14 mouse cellular contexts compared by ENCODE assay signal in the genomic region with DNA sequence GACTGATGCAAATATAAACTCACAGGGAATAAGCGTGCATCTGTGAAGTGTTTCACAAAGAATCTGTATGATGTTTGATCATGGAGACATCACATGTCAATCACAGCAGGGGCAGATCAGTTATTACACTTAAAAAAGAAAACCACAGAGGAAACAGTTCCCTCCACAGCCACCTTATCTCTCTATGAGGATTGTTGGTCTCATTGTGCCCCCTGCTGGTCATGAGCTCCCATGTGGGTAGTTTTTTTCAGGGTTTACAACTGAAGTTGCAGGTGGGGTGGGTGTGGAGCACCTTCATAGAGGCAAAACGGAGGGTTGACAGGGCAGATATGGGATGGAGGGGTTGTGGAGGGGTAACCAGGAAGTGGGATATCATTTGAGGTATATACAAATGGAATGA.
DNase-seq lines count a peak whose midpoint lies in the region; ATAC-seq and TF ChIP-seq lines count a peak whose summit lies in the region.
"Had no signal": no experiment of that assay in that cellular context is flagged by ENCODE, and none has a peak within 500 bp of the region (broad histone marks: within the 10 kb centered on the region; RNA-seq: fewer than 3 reads in every experiment).

No protein-coding gene starts in this region.

- H3K9ac ChIP-seq in MEL (ENCODE audit: control insufficient read depth, low read depth, low read length, poor library complexity, severe bottlenecking): no peak overlapping the region
- H3K9ac ChIP-seq: embryonic facial prominence, embryonic 15.5 days; hindbrain, embryonic 15.5 days had no signal

- TF ChIP-seq CTCF in MEL (IDR thresholded peaks at IDR 0.05 in 2 of 3, conservative IDR thresholded peaks at IDR 0.05 in 1 of 3; ENCODE audit: control insufficient read depth in 1 of 3, insufficient read depth in 1 of 3, low read depth in 2 of 3, low read length in 3 of 3, poor library complexity in 1 of 3, severe bottlenecking in 1 of 3): peak in 2 of 3 experiments; percentile 5 to 6; a peak in 1 of 6 replicates

- no peak for TF ChIP-seq POLR2A in MEL (IDR thresholded peaks at IDR 0.05; ENCODE audit: control insufficient read depth in 1 of 2, insufficient read depth in 1 of 2, low read depth in 1 of 2, low read length in 2 of 2, poor library complexity in 1 of 2)

- TF ChIP-seq EP300 in MEL (IDR thresholded peaks at IDR 0.05; ENCODE audit: low read depth in 1 of 2, low read length in 2 of 2): no peak

- H3K9me3 ChIP-seq in MEL (replicated peaks; ENCODE audit: insufficient read depth, low read length): no peaks in the 10 kb centered on the region
- H3K9me3 ChIP-seq: embryonic facial prominence, embryonic 15.5 days had no signal

- H3K4me1 ChIP-seq in MEL (ENCODE audit: control insufficient read depth in 1 of 2, insufficient read depth in 2 of 2, low read length in 2 of 2): no peaks in the 10 kb centered on the region
- H3K4me1 ChIP-seq: embryonic facial prominence, embryonic 15.5 days; heart, embryonic 10.5 days; hindbrain, embryonic 15.5 days had no signal

- H3K27me3 ChIP-seq in MEL (ENCODE audit: control insufficient read depth in 1 of 2, insufficient read depth in 2 of 2, low read length in 2 of 2): no peaks in the 10 kb centered on the region
- H3K27me3 ChIP-seq: embryonic facial prominence, embryonic 15.5 days; hindbrain, embryonic 15.5 days had no signal

- no peaks in the 10 kb centered on the region for H3K79me2 ChIP-seq in MEL (ENCODE audit: control insufficient read depth, insufficient read depth, low read length, poor library complexity)

- H3K27ac ChIP-seq in MEL (ENCODE audit: control insufficient read depth, low read depth, low read length): no peak overlapping the region
- H3K27ac ChIP-seq: embryonic facial prominence, embryonic 15.5 days; heart, embryonic 10.5 days; hindbrain, embryonic 15.5 days had no signal

- peak; percentile 45 for DNase-seq in adrenal gland, postnatal 14 days
- no peak for DNase-seq in adrenal gland, adult 8-10 months
- DNase-seq in MEL (ENCODE audit: low read depth, low spot score): no peak
- DNase-seq in thymus, postnatal 10 days (ENCODE audit: low spot score in 2 of 2): peak; percentile 89 to 96
- DNase-seq in right cerebral cortex, adult 2 months (ENCODE audit: low spot score in 2 of 2): no peak
- DNase-seq in heart, adult 11 months: no peak
- DNase-seq: cerebellum, adult 2 months had no signal

- peak; percentile 97 for ATAC-seq in megakaryocyte progenitor cell, adult 5-6 weeks (replicated peaks; ENCODE audit: poor library complexity)
- ATAC-seq in frontal cortex, adult (ENCODE audit: low TSS enrichment): no peak
- ATAC-seq: forebrain, embryonic 16.5 days; midbrain, embryonic 16.5 days had no signal

- no peak; the same call in 1 of the 2 replicates for TF ChIP-seq RAD21 in MEL (IDR thresholded peaks at IDR 0.05; ENCODE audit: low read depth, low read length)

- no peaks in the 10 kb centered on the region for H3K36me3 ChIP-seq in MEL (ENCODE audit: control insufficient read depth in 1 of 2, insufficient read depth in 2 of 2, low read length in 2 of 2)
- H3K36me3 ChIP-seq: embryonic facial prominence, embryonic 15.5 days; heart, embryonic 10.5 days; hindbrain, embryonic 15.5 days had no signal

- H3K4me3 ChIP-seq in MEL (ENCODE audit: control insufficient read depth in 1 of 2, insufficient read depth in 1 of 2, low read depth in 2 of 2, low read length in 2 of 2): no peak overlapping the region
- H3K4me3 ChIP-seq: embryonic facial prominence, embryonic 15.5 days; heart, embryonic 10.5 days; hindbrain, embryonic 15.5 days had no signal

TF ChIP-seq in MEL, 35 proteins besides CTCF, POLR2A, EP300 and RAD21:
- TF ChIP-seq USF2 (IDR thresholded peaks at IDR 0.05; ENCODE audit: borderline replicate concordance in 1 of 2, insufficient read depth in 1 of 2, low read depth in 1 of 2, low read length in 2 of 2): no peak
- TF ChIP-seq E2F4 (IDR thresholded peaks at IDR 0.05; ENCODE audit: borderline replicate concordance, low read depth, low read length): no peak
- no peak for TF ChIP-seq NRF1 (IDR thresholded peaks at IDR 0.05; ENCODE audit: insufficient read depth, low read depth, low read length, poor library complexity, severe bottlenecking)
- TF ChIP-seq MAFK (IDR thresholded peaks at IDR 0.05; ENCODE audit: borderline replicate concordance, low read depth, low read length): no peak
- TF ChIP-seq HCFC1 (IDR thresholded peaks at IDR 0.05; ENCODE audit: low read depth, low read length): no peak
- TF ChIP-seq MYC (IDR thresholded peaks at IDR 0.05; ENCODE audit: low read depth, low read length): no peak
- TF ChIP-seq POLR2AphosphoS2 (IDR thresholded peaks at IDR 0.05; ENCODE audit: low read length): no peak
- no peak for TF ChIP-seq MYB (IDR thresholded peaks at IDR 0.05; ENCODE audit: low read depth, low read length)
- no peak for TF ChIP-seq SMC3 (IDR thresholded peaks at IDR 0.05; ENCODE audit: low read depth, low read length)
- TF ChIP-seq ZNF384 (IDR thresholded peaks at IDR 0.05; ENCODE audit: low read depth, low read length): no peak
- no peak for TF ChIP-seq ZMIZ1 (IDR thresholded peaks at IDR 0.05; ENCODE audit: low read depth, low read length)

Comparison
In these comparisons a context has a peak if more than half of its experiments do, and no peak if none do; other contexts are left out.
1. DNase-seq: peak in adrenal gland, postnatal 14 days (single experiment) and thymus, postnatal 10 days (2 of 2); none in adrenal gland, adult 8-10 months (single experiment), MEL (single experiment), right cerebral cortex, adult 2 months (0 of 2) and heart, adult 11 months (single experiment).